Mouse (Mus musculus): ENCODE data around the gene C130032M10Rik.
"Not testable (repeated sequence)": the region's sequence is repeated elsewhere in the genome, so short reads cannot be mapped to it uniquely, and the experiment has no call there.

C130032M10Rik gene

GRCm38 (mm10) chr9:114518812-114519477, 3.4 kb downstream of the C130032M10Rik start:
- DNase-seq (ENCODE audit: low spot score): no peak

- not testable (repeated sequence) for DNase-seq (ENCODE audit: low spot score)
Measured at GRCm38 (mm10) chr9:114520529-114520928, 5.0 kb downstream of the C130032M10Rik start.

- no peak for DNase-seq (ENCODE audit: low spot score)
Measured at GRCm38 (mm10) chr9:114522041-114522440, 6.5 kb downstream of the C130032M10Rik start.

- DNase-seq (ENCODE audit: low spot score): no peak
Measured at GRCm38 (mm10) chr9:114522501-114522900, 7.0 kb downstream of the C130032M10Rik start.

- DNase-seq (ENCODE audit: low spot score): no peak
Measured at GRCm38 (mm10) chr9:114525073-114525633, 9.7 kb downstream of the C130032M10Rik start.

GRCm38 (mm10) chr9:114525891-114526290, 10.4 kb downstream of the C130032M10Rik start:
- no peak for DNase-seq (ENCODE audit: low spot score)

- peak; percentile 75 for DNase-seq (ENCODE audit: low spot score)
Measured at GRCm38 (mm10) chr9:114526581-114526980, 11.1 kb downstream of the C130032M10Rik start.

GRCm38 (mm10) chr9:114527085-114527484, 11.6 kb downstream of the C130032M10Rik start:
- DNase-seq (ENCODE audit: low spot score): peak; percentile 86

GRCm38 (mm10) chr9:114527992-114528679, 12.6 kb downstream of the C130032M10Rik start:
- DNase-seq (ENCODE audit: low spot score): peak; percentile 90

- DNase-seq (ENCODE audit: low spot score): no peak
Measured at GRCm38 (mm10) chr9:114528680-114529048, 13.2 kb downstream of the C130032M10Rik start.

- DNase-seq (ENCODE audit: low spot score): no peak
Measured at GRCm38 (mm10) chr9:114531276-114531675, 15.8 kb downstream of the C130032M10Rik start.

- no peak for DNase-seq (ENCODE audit: low spot score)
Measured at GRCm38 (mm10) chr9:114533848-114534247, 18.4 kb downstream of the C130032M10Rik start.

GRCm38 (mm10) chr9:114534747-114535517, 19.4 kb downstream of the C130032M10Rik start:
- no peak for DNase-seq (ENCODE audit: low spot score)

GRCm38 (mm10) chr9:114536628-114537027, 21.1 kb downstream of the C130032M10Rik start:
- DNase-seq (ENCODE audit: low spot score): no peak

GRCm38 (mm10) chr9:114538996-114539563, 23.6 kb downstream of the C130032M10Rik start:
- DNase-seq (ENCODE audit: low spot score): no peak

- DNase-seq (ENCODE audit: low spot score): peak; percentile 93
Measured at GRCm38 (mm10) chr9:114541279-114541741, 25.8 kb downstream of the C130032M10Rik start.

- no peak for DNase-seq (ENCODE audit: low spot score)
Measured at GRCm38 (mm10) chr9:114543882-114544753, 28.6 kb downstream of the C130032M10Rik start.

- no peak for DNase-seq (ENCODE audit: low spot score)
Measured at GRCm38 (mm10) chr9:114544754-114545393, 29.4 kb downstream of the C130032M10Rik start.

GRCm38 (mm10) chr9:114546765-114547164, 31.3 kb downstream of the C130032M10Rik start:
- no peak for DNase-seq (ENCODE audit: low spot score)

- peak; percentile 89 for DNase-seq (ENCODE audit: low spot score)
Measured at GRCm38 (mm10) chr9:114547643-114548077, 32.2 kb downstream of the C130032M10Rik start.
